Mouse (Mus musculus): ENCODE measurements around the gene Miga1. TPM values are rescaled to one million over a fixed set of nuclear protein-coding genes. Genes with fewer than 3 reads are reported as not detected.
A peak's percentile ranks its signal among the peaks of the same experiment; 100 is the strongest.
"Not testable (repeated sequence)": the region's sequence is repeated elsewhere in the genome, so short reads cannot be mapped to it uniquely, and the experiment has no call there.

Gene Miga1
- polyA plus RNA-seq, 1 experiment from 2014 or later, result 3.6 TPM

GRCm38 (mm10) chr3:152333641-152334040, 6.6 kb downstream of the Miga1 start:
- Histone ChIP-seq H3K4me1 (replicated peaks; ENCODE audit: control insufficient read depth, insufficient read depth) (no peaks in the 10 kb centered on the region), H3K36me3 (ENCODE audit: control insufficient read depth, insufficient read depth, low read length) (no peaks in the 10 kb centered on the region; the same call in 1 of the 2 replicates), H3K9me3 (ENCODE audit: control insufficient read depth, low read length) (no peaks in the 10 kb centered on the region), H3K27ac (replicated peaks) (no peak overlapping the region), H3K9ac (ENCODE audit: low read length) (no peak overlapping the region), H3K27me3 (ENCODE audit: control insufficient read depth, insufficient read depth, low read length) (no peaks in the 10 kb centered on the region), H3K4me3 (ENCODE audit: low read depth, low read length) (no peak overlapping the region), H3K4me2 (replicated peaks; ENCODE audit: low read depth) (no peak overlapping the region)
- no peak for TF ChIP-seq EP300 (optimal IDR thresholded peaks at IDR 0.05)
- no peak for TF ChIP-seq CTCF (IDR thresholded peaks at IDR 0.05; ENCODE audit: low read depth)
- DNase-seq (ENCODE audit: low spot score), result no peak
- 88% methylated on average over 10 of the region's 10 CpGs for WGBS
- ATAC-seq (ENCODE audit: low FRiP score, low TSS enrichment), result no peak

- no peaks in the 10 kb centered on the region for H3K27me3 ChIP-seq (ENCODE audit: control insufficient read depth, insufficient read depth, low read length)
- no peaks in the 10 kb centered on the region for H3K4me1 ChIP-seq (replicated peaks; ENCODE audit: control insufficient read depth, insufficient read depth)
- no peak overlapping the region for H3K9ac ChIP-seq (ENCODE audit: low read length)
- no peak overlapping the region for H3K4me3 ChIP-seq (ENCODE audit: low read depth, low read length)
- TF ChIP-seq CTCF (IDR thresholded peaks at IDR 0.05; ENCODE audit: low read depth), result no peak
- TF ChIP-seq EP300 (optimal IDR thresholded peaks at IDR 0.05), result no peak
- no peak overlapping the region for H3K27ac ChIP-seq (replicated peaks)
- H3K4me2 ChIP-seq (replicated peaks; ENCODE audit: low read depth), result no peak overlapping the region
- no peaks in the 10 kb centered on the region for H3K9me3 ChIP-seq (ENCODE audit: control insufficient read depth, low read length)
- DNase-seq (ENCODE audit: low spot score) (no peak), ATAC-seq (ENCODE audit: low FRiP score, low TSS enrichment) (no peak)
- 84% methylated on average over 15 of the region's 15 CpGs for WGBS
- H3K36me3 ChIP-seq (ENCODE audit: control insufficient read depth, insufficient read depth, low read length), result no peaks in the 10 kb centered on the region; the same call in 1 of the 2 replicates
Measured at GRCm38 (mm10) chr3:152332545-152333300, 7.5 kb downstream of the Miga1 start.

GRCm38 (mm10) chr3:152332104-152332503, 8.1 kb downstream of the Miga1 start:
- TF ChIP-seq EP300 (optimal IDR thresholded peaks at IDR 0.05), result no peak
- TF ChIP-seq CTCF (IDR thresholded peaks at IDR 0.05; ENCODE audit: low read depth), result no peak
- H3K4me3 ChIP-seq (ENCODE audit: low read depth, low read length), result no peak overlapping the region
- no peak overlapping the region for H3K9ac ChIP-seq (ENCODE audit: low read length)
- H3K9me3 ChIP-seq (ENCODE audit: control insufficient read depth, low read length), result no peaks in the 10 kb centered on the region
- no peaks in the 10 kb centered on the region for H3K27me3 ChIP-seq (ENCODE audit: control insufficient read depth, insufficient read depth, low read length)
- H3K27ac ChIP-seq (replicated peaks), result no peak overlapping the region
- H3K36me3 ChIP-seq (ENCODE audit: control insufficient read depth, insufficient read depth, low read length), result no peaks in the 10 kb centered on the region; the same call in 1 of the 2 replicates
- no peaks in the 10 kb centered on the region for H3K4me1 ChIP-seq (replicated peaks; ENCODE audit: control insufficient read depth, insufficient read depth)
- no peak for ATAC-seq (ENCODE audit: low FRiP score, low TSS enrichment)
- 86% methylated on average over 4 of the region's 6 CpGs for WGBS
- DNase-seq (ENCODE audit: low spot score), result no peak
- no peak overlapping the region for H3K4me2 ChIP-seq (replicated peaks; ENCODE audit: low read depth)

- Histone ChIP-seq H3K9me3 (ENCODE audit: control insufficient read depth, low read length) (no peaks in the 10 kb centered on the region), H3K36me3 (ENCODE audit: control insufficient read depth, insufficient read depth, low read length) (no peaks in the 10 kb centered on the region), H3K27me3 (ENCODE audit: control insufficient read depth, insufficient read depth, low read length) (no peaks in the 10 kb centered on the region), H3K4me1 (replicated peaks; ENCODE audit: control insufficient read depth, insufficient read depth) (no peaks in the 10 kb centered on the region), H3K4me2 (replicated peaks; ENCODE audit: low read depth) (no peak overlapping the region), H3K27ac (replicated peaks) (no peak overlapping the region), H3K4me3 (ENCODE audit: low read depth, low read length) (no peak overlapping the region), H3K9ac (ENCODE audit: low read length) (no peak overlapping the region)
- TF ChIP-seq CTCF (IDR thresholded peaks at IDR 0.05; ENCODE audit: low read depth) (no peak), EP300 (optimal IDR thresholded peaks at IDR 0.05) (no peak)
- 76% methylated on average over 8 of the region's 8 CpGs for WGBS
- ATAC-seq (ENCODE audit: low FRiP score, low TSS enrichment) (peak; percentile 35; the same call in 1 of the 2 replicates), DNase-seq (ENCODE audit: low spot score) (no peak)
Measured at GRCm38 (mm10) chr3:152321765-152322547, 18.3 kb downstream of the Miga1 start.

GRCm38 (mm10) chr3:152320972-152321645, 19.1 kb downstream of the Miga1 start:
- Histone ChIP-seq H3K9me3 (ENCODE audit: control insufficient read depth, low read length) (no peaks in the 10 kb centered on the region), H3K9ac (ENCODE audit: low read length) (no peak overlapping the region), H3K4me1 (replicated peaks; ENCODE audit: control insufficient read depth, insufficient read depth) (no peaks in the 10 kb centered on the region), H3K4me2 (replicated peaks; ENCODE audit: low read depth) (no peak overlapping the region), H3K36me3 (ENCODE audit: control insufficient read depth, insufficient read depth, low read length) (no peaks in the 10 kb centered on the region), H3K27ac (replicated peaks) (no peak overlapping the region), H3K27me3 (ENCODE audit: control insufficient read depth, insufficient read depth, low read length) (no peaks in the 10 kb centered on the region), H3K4me3 (ENCODE audit: low read depth, low read length) (no peak overlapping the region)
- WGBS, result 81% methylated on average over 10 of the region's 10 CpGs
- peak; percentile 25; the same call in 1 of the 2 replicates for TF ChIP-seq CTCF (IDR thresholded peaks at IDR 0.05; ENCODE audit: low read depth)
- no peak for TF ChIP-seq EP300 (optimal IDR thresholded peaks at IDR 0.05)
- no peak for DNase-seq (ENCODE audit: low spot score)
- ATAC-seq (ENCODE audit: low FRiP score, low TSS enrichment), result no peak

GRCm38 (mm10) chr3:152316447-152317173, 23.6 kb downstream of the Miga1 start:
- DNase-seq (ENCODE audit: low spot score); ATAC-seq (ENCODE audit: low FRiP score, low TSS enrichment); H3K9me3 ChIP-seq (ENCODE audit: control insufficient read depth, low read length); H3K4me3 ChIP-seq (ENCODE audit: low read depth, low read length); H3K36me3 ChIP-seq (ENCODE audit: control insufficient read depth, insufficient read depth, low read length); H3K27ac ChIP-seq (replicated peaks); H3K27me3 ChIP-seq (ENCODE audit: control insufficient read depth, insufficient read depth, low read length); H3K9ac ChIP-seq (ENCODE audit: low read length); H3K4me2 ChIP-seq (replicated peaks; ENCODE audit: low read depth); H3K4me1 ChIP-seq (replicated peaks; ENCODE audit: control insufficient read depth, insufficient read depth): not testable (repeated sequence)
- 79% methylated on average over 9 of the region's 9 CpGs for WGBS

Data from stomach, postnatal 0 days (tissue).